Mouse (Mus musculus) layer of hippocampus, adult 2 months (tissue): ENCODE data around the gene Acod1. TPM values are rescaled to one million over a fixed set of nuclear protein-coding genes. Genes with fewer than 3 reads are reported as not detected.
A peak's percentile ranks its signal among the peaks of the same experiment; 100 is the strongest.

Experiments
- DNase-seq, 2 experiments: peaks; one replicate each; pipeline ENCODE4 v3.0.0; 2022; ENCODE audit warnings: low spot score in 2 of 2
- H3K27ac ChIP-seq: fragments of 200-600 bp; 2 replicates; pipeline ENCODE4 v1.8.1; 2022
- H3K4me3 ChIP-seq: fragments of 200-600 bp; 2 replicates; pipeline ENCODE4 v1.8.1; 2022; ENCODE audit warnings: mild to moderate bottlenecking
- CTCF ChIP-seq: fragments of 200-600 bp; conservative IDR thresholded peaks from 2 replicates; pipeline ENCODE4 v1.8.1; 2022; ENCODE audit warnings: antibody characterized with exemption, mild to moderate bottlenecking, moderate library complexity
- total RNA-seq, 2 experiments: library from RNA; stranded (reverse); gene quantifications; 2 replicates each; pipeline ENCODE4 v1.2.3; 2021

The Acod1 gene
- total RNA-seq, 2 experiments from 2014 or later: not detected

- no peak for DNase-seq
- TF ChIP-seq CTCF: no peak
- Histone ChIP-seq H3K4me3 (no peak overlapping the region), H3K27ac (no peak overlapping the region)
Observed at GRCm38 (mm10) chr14:103056601-103057000, 9.8 kb downstream of the Acod1 start.

- no peak for TF ChIP-seq CTCF
- no peak for DNase-seq
- Histone ChIP-seq H3K27ac (no peak overlapping the region), H3K4me3 (no peak overlapping the region)
Observed at GRCm38 (mm10) chr14:103058998-103059397, 12.2 kb downstream of the Acod1 start.

GRCm38 (mm10) chr14:103059495-103059894 is 12.7 kb downstream of the Acod1 start:
- Histone ChIP-seq H3K27ac (no peak overlapping the region), H3K4me3 (no peak overlapping the region)
- peak; percentile 32; the same call in 1 of the 2 replicates for TF ChIP-seq CTCF
- DNase-seq: no peak

GRCm38 (mm10) chr14:103065294-103066167 is 18.8 kb downstream of the Acod1 start:
- TF ChIP-seq CTCF: peak; percentile 91
- Histone ChIP-seq H3K27ac (no peak overlapping the region), H3K4me3 (no peak overlapping the region)
- peak; percentile 65 to 87 for DNase-seq

- no peak for DNase-seq
- Histone ChIP-seq H3K4me3 (peak overlapping the region; percentile 82), H3K27ac (peak overlapping the region; percentile 92)
- TF ChIP-seq CTCF: no peak
Observed at GRCm38 (mm10) chr14:103069465-103069863, 22.7 kb downstream of the Acod1 start.

GRCm38 (mm10) chr14:103069864-103070611 is 23.3 kb downstream of the Acod1 start, which contains the start of gene Cln5:
Gene Cln5 (plus strand): TSS chr14:103070216.
- Histone ChIP-seq H3K27ac (peak within 1 kb of the TSS; percentile 92), H3K4me3 (peak within 1 kb of the TSS; percentile 82)
- peak; percentile 89 to 92 for DNase-seq
- peak; percentile 71 for TF ChIP-seq CTCF

GRCm38 (mm10) chr14:103070790-103071189 is 24.0 kb downstream of the Acod1 start:
- no peak for TF ChIP-seq CTCF
- H3K4me3 ChIP-seq: peak overlapping the region; percentile 82
- DNase-seq: no peak
- H3K27ac ChIP-seq: peak overlapping the region; percentile 92

GRCm38 (mm10) chr14:103071471-103071870 is 24.7 kb downstream of the Acod1 start:
- Histone ChIP-seq H3K4me3 (no peak overlapping the region; the same call in 1 of the 2 replicates), H3K27ac (no peak overlapping the region)
- no peak for TF ChIP-seq CTCF
- DNase-seq: no peak

GRCm38 (mm10) chr14:103072731-103073130 is 26.0 kb downstream of the Acod1 start:
- no peak for TF ChIP-seq CTCF
- DNase-seq: no peak
- no peak overlapping the region for H3K4me3 ChIP-seq
- no peak overlapping the region for H3K27ac ChIP-seq

GRCm38 (mm10) chr14:103073825-103074224 is 27.0 kb downstream of the Acod1 start:
- no peak overlapping the region for H3K27ac ChIP-seq
- TF ChIP-seq CTCF: no peak
- no peak for DNase-seq
- no peak overlapping the region for H3K4me3 ChIP-seq

GRCm38 (mm10) chr14:103075166-103075565 is 28.4 kb downstream of the Acod1 start:
- DNase-seq: no peak
- H3K4me3 ChIP-seq: no peak overlapping the region
- H3K27ac ChIP-seq: no peak overlapping the region
- TF ChIP-seq CTCF: no peak

- TF ChIP-seq CTCF: no peak
- DNase-seq: no peak
- no peak overlapping the region for H3K4me3 ChIP-seq
- H3K27ac ChIP-seq: no peak overlapping the region
Observed at GRCm38 (mm10) chr14:103077272-103078005, 30.7 kb downstream of the Acod1 start.
